ENCODE assay signal across 10 mouse cellular contexts in the genomic region with DNA sequence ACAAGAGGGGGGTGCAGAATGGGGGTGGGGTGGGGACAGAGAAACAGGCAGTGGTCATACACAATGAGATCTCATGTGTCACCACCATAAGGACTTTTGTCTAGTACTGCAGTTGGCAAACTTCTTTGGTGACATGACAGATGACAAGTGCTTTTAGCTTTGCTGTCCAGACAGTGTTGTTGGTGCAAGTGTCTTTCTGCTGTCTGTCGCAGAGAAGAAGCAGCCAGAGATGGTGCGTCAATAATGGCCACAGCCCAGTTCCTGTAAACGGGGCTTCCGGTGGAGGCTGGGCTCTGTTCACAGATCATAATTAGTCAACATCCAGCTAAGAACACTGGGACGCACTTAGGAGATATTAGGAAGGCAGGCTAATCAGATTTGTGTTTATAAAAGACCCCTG.
"Had no signal": no experiment of that assay in that cellular context is flagged by ENCODE, and none has a peak within 500 bp of the region (broad histone marks: within the 10 kb centered on the region; RNA-seq: fewer than 3 reads in every experiment).

No protein-coding gene starts in this region.

- H3K9ac ChIP-seq: liver, embryonic 13.5 days had no signal

- DNase-seq: kidney, adult 9 months; kidney, postnatal 25 days; layer of hippocampus, adult 9-11 months; liver, embryonic 13.5 days; midbrain, embryonic 14.5 days; thymus, adult 18-20 months; thymus, postnatal 36 days had no signal

- H3K4me1 ChIP-seq: liver, embryonic 13.5 days had no signal

- H3K27ac ChIP-seq: layer of hippocampus, adult 2 months; liver, embryonic 13.5 days had no signal

- H3K9me3 ChIP-seq: liver, embryonic 13.5 days had no signal

- H3K4me3 ChIP-seq: layer of hippocampus, adult 2 months; liver, embryonic 13.5 days had no signal

- H3K36me3 ChIP-seq: liver, embryonic 13.5 days had no signal

- H3K4me2 ChIP-seq: liver, embryonic 13.5 days; midbrain, embryonic 11.5 days had no signal

- H3K27me3 ChIP-seq: liver, embryonic 13.5 days had no signal

- ATAC-seq: intestine, embryonic 16.5 days had no signal
